12 mouse cellular contexts compared by ENCODE assay signal in the genomic region with DNA sequence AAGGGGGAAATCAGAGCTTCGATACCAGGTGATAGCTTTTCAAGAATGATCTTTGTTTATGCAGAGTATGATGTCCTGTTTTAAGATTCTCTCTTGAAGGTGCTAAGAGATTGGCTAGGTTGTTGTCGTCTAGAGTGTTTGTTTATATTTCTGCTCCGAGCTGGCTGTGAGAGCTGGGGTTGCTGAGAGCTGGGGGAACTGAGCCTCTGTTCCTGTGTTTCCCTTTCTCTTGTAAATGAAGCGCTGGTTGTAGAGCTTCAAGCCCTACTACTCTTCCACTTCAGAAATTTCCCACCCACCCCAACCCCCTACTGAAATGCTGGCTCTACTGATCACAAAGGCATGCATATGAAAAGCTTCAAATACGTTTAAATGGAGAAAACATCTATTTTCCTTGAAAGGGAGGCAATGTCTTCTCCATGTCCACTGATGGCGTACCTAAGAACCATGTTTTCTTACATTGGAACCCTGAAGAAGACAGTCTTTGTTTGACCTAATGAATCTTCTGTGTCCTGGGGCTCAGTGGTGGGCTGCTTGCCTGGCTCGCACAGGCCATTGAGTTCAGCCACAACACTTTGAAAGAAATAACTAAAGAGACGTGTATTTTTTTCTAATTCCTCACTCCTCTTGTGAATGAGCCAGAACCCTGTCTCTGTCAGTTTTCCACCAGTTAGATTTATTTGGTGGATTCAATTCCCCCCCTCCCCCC. TPM values are rescaled to one million over a fixed set of nuclear protein-coding genes. Genes with fewer than 3 reads are reported as not detected.
A peak's percentile ranks its signal among the peaks of the same experiment; 100 is the strongest.
DNase-seq lines count a peak whose midpoint lies in the region; ATAC-seq and TF ChIP-seq lines count a peak whose summit lies in the region.
"Had no signal": no experiment of that assay in that cellular context is flagged by ENCODE, and none has a peak within 500 bp of the region (broad histone marks: within the 10 kb centered on the region; RNA-seq: fewer than 3 reads in every experiment).

No protein-coding gene starts in this region.

- no peak for TF ChIP-seq CTCF in ES-Bruce4 (IDR thresholded peaks at IDR 0.05; ENCODE audit: low read depth, low read length)
- no peak for TF ChIP-seq CTCF in brain, embryonic 14.5 days (IDR thresholded peaks at IDR 0.05; ENCODE audit: borderline replicate concordance, extremely low read depth, insufficient read depth, insufficient read length)

- 38% methylated on average over 8 of the region's 8 CpGs for WGBS in kidney, embryonic 15.5 days
- WGBS in hindbrain, embryonic 16.5 days: 22% methylated on average over 8 of the region's 8 CpGs

- no peaks in the 10 kb centered on the region for H3K36me3 ChIP-seq in kidney, embryonic 15.5 days
- H3K36me3 ChIP-seq in ES-Bruce4 (ENCODE audit: control insufficient read depth, insufficient read depth, low read length, poor library complexity, severe bottlenecking): no peaks in the 10 kb centered on the region
- H3K36me3 ChIP-seq in hindbrain, embryonic 16.5 days (ENCODE audit: control insufficient read depth, insufficient read depth, low read length): no peaks in the 10 kb centered on the region

- H3K4me2 ChIP-seq in kidney, embryonic 15.5 days: 0 out of 2 replicates have a peak overlapping the region, but pooled peaks have one; percentile 13
- H3K4me2 ChIP-seq in hindbrain, embryonic 16.5 days (ENCODE audit: low read length): peak overlapping the region; percentile 16; the same call in 1 of the 2 replicates

- H3K27ac ChIP-seq in kidney, embryonic 15.5 days: no peak overlapping the region
- H3K27ac ChIP-seq in ES-Bruce4 (ENCODE audit: insufficient read depth, low read length): peak overlapping the region; percentile 41
- H3K27ac ChIP-seq in hindbrain, embryonic 16.5 days (ENCODE audit: low read depth, low read length): no peak overlapping the region
- H3K27ac ChIP-seq: limb, embryonic 10.5 days had no signal

- H3K27me3 ChIP-seq in kidney, embryonic 15.5 days: no peaks in the 10 kb centered on the region
- H3K27me3 ChIP-seq in ES-Bruce4 (ENCODE audit: control insufficient read depth, insufficient read depth, low read length, poor library complexity, severe bottlenecking): no peaks in the 10 kb centered on the region
- no peaks in the 10 kb centered on the region for H3K27me3 ChIP-seq in hindbrain, embryonic 16.5 days (replicated peaks; ENCODE audit: control insufficient read depth, insufficient read depth, low read length)

- no peak overlapping the region for H3K4me3 ChIP-seq in kidney, embryonic 15.5 days (replicated peaks)
- no peak overlapping the region for H3K4me3 ChIP-seq in ES-Bruce4 (ENCODE audit: low read depth, low read length)
- no peak overlapping the region for H3K4me3 ChIP-seq in hindbrain, embryonic 16.5 days (ENCODE audit: low read length)
- H3K4me3 ChIP-seq: erythroblast, embryonic 14.5 days; limb, embryonic 10.5 days had no signal

- peaks cover 32% of the 10 kb centered on the region for H3K4me1 ChIP-seq in kidney, embryonic 15.5 days
- H3K4me1 ChIP-seq in ES-Bruce4 (ENCODE audit: control insufficient read depth, insufficient read depth, low read length): peaks cover 1% of the 10 kb centered on the region
- H3K4me1 ChIP-seq in hindbrain, embryonic 16.5 days (ENCODE audit: control insufficient read depth, insufficient read depth, low read depth, low read length): peaks cover 14% of the 10 kb centered on the region

- H3K9me3 ChIP-seq in kidney, embryonic 15.5 days (replicated peaks): no peaks in the 10 kb centered on the region
- H3K9me3 ChIP-seq in ES-Bruce4 (replicated peaks; ENCODE audit: control insufficient read depth, insufficient read depth, low read length, poor library complexity, severe bottlenecking): no peaks in the 10 kb centered on the region
- no peaks in the 10 kb centered on the region for H3K9me3 ChIP-seq in hindbrain, embryonic 16.5 days (ENCODE audit: control insufficient read depth, low read length)
- H3K9me3 ChIP-seq: limb, embryonic 10.5 days had no signal

- ATAC-seq in kidney, embryonic 15.5 days (replicated peaks; ENCODE audit: low FRiP score): no peak
- peak; percentile 55 for ATAC-seq in hindbrain, embryonic 16.5 days

- no peak overlapping the region for H3K9ac ChIP-seq in kidney, embryonic 15.5 days
- H3K9ac ChIP-seq in ES-Bruce4 (ENCODE audit: low read depth, poor library complexity, severe bottlenecking): no peak overlapping the region
- no peak overlapping the region for H3K9ac ChIP-seq in hindbrain, embryonic 16.5 days (ENCODE audit: low read depth, low read length)

- TF ChIP-seq EP300 in ES-Bruce4 (IDR thresholded peaks at IDR 0.05; ENCODE audit: insufficient read depth, low read depth, low read length): no peak

- no peak for DNase-seq in kidney, postnatal 36 days
- peak; percentile 84 for DNase-seq in brain, embryonic 14.5 days (ENCODE audit: low read depth)
- DNase-seq in ovary, adult 18-20 months (ENCODE audit: low spot score): no peak
- DNase-seq in urinary bladder, adult 2 months (ENCODE audit: low spot score): no peak
- DNase-seq in left cerebral cortex, adult 11 months (ENCODE audit: low spot score): no peak
- DNase-seq: cerebellum, postnatal 36 days; gastrocnemius, postnatal 14 days had no signal

- TF ChIP-seq POLR2A in ES-Bruce4 (IDR thresholded peaks at IDR 0.05; ENCODE audit: insufficient read depth, low read length): no peak
- TF ChIP-seq POLR2A in brain, embryonic 14.5 days (IDR thresholded peaks at IDR 0.05; ENCODE audit: borderline replicate concordance, extremely low read depth, insufficient read depth, insufficient read length, poor library complexity, severe bottlenecking): no peak

RNA-seq across cellular contexts. Expression of gene Cachd1, which starts 35.5 kb away (rescaled TPM):
- polyA plus RNA-seq in kidney, embryonic 15.5 days (2015; fragmentation: Nextera tagmentation; extraction: Ambion mirVana): 14.2 and 19.0 TPM in 2 replicates
- polyA plus RNA-seq in ES-Bruce4 (2011; ENCODE audit: insufficient read depth, insufficient read length, low read depth, missing spikeins): 6.3 and 8.2 TPM in 2 replicates
- polyA plus RNA-seq in brain, embryonic 14.5 days (2012; rRNA removed): 111 and 150 TPM in 2 replicates
- 10.6 and 17.4 TPM in 2 replicates for polyA plus RNA-seq in hindbrain, embryonic 16.5 days (2015; fragmentation: Nextera tagmentation; extraction: Ambion mirVana)
- 20.5 and 22.2 TPM in 2 replicates for polyA plus RNA-seq in urinary bladder, adult 2 months (2012; rRNA removed)
